Mouse (Mus musculus) cerebellum, postnatal 14 days (tissue): Measurements from ENCODE around the gene Gm20518.
A peak's percentile ranks its signal among the peaks of the same experiment; 100 is the strongest.

Experiments
- DNase-seq, 2 experiments: peaks; one replicate each; pipeline ENCODE4 v3.0.0; 2021; ENCODE audit warnings: mixed read lengths in 2 of 2

The Gm20518 gene

DNA sequence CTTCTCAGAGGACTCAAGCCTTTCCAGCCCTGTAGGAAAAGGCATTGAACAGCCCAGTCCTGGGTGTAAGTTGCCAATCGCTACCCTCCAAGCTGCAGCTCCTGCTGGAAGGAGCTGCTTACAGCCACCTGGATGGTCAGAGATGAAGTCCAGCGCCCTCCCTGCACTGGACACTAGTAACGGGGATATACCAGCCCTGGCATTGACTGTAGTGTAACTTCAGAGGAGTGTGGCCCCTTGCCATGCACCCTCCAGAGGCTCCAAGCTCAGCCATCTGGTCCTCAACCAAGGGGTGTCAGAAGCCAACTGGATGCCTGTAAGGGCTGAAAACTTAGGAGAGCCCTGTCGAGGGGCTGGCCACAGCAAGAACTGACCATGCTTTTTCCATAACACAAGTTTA lies 51.5 kb downstream of the Gm20518 start:
- peak; percentile 73 to 91 for DNase-seq

DNA sequence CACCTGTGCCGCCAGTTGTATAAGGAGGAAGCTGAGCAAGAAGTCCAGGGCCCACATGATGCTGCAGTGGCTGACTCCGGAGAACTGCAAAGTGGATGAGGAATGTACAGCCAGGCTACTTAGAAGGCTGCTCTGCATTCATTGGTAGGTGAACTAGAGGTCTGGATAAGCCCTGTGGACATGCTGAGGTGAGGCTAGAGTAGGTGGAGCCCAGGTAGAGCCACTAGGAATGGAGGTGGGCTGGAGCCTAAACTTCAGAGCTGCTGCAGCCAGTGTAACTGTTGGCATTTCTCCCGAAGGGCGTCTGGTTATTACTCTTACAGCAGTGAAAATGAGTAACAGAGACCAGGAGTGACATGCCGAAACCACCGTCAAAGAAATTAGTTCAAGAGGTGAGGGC lies 53.4 kb downstream of the Gm20518 start, which contains the start of gene Car15:
Gene Car15, minus strand, starts transcription at position 314 of the 400 bp plus-strand sequence.
- DNase-seq, result no peak

DNA sequence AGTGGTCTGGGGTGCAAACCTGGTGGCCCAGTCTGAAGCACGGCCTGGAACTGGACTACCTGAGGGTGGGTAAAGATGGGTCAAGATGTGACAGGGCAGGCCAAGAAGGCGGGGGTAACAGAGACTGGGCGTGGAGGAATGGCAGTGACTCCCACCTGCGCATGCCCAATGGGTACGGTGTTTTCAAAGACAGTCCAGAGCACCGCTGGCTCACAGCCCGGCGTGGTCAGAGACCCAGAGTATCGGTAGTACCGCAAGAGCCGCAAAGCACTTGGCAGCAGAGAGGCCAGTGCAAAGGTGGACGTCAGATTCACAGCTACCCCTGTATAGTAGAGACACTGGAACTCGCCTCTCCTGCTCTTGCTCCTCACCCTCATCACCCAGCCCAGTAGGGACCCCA lies 56.0 kb downstream of the Gm20518 start:
- peak in 1 of 2 experiments; percentile 53 for DNase-seq

DNA sequence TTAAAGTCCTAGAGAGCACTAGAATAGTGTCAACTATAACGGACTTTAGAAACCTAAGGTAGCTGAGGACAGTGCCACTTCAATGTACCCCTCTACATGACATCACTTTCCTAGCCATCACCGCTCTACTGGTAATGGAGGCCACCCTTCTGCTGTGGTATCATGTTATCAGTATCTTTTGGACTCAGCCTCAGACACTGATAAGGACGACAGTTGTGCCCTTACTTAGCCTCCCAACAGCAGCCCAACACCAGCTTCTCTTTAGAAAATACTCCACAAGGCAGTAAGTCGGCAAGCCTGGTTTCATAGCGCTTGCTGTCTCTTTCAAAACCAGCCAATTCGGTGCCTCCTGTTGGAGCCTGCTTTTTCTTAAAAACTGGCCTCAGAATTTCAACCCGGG lies 56.9 kb downstream of the Gm20518 start:
- DNase-seq, result no peak

DNA sequence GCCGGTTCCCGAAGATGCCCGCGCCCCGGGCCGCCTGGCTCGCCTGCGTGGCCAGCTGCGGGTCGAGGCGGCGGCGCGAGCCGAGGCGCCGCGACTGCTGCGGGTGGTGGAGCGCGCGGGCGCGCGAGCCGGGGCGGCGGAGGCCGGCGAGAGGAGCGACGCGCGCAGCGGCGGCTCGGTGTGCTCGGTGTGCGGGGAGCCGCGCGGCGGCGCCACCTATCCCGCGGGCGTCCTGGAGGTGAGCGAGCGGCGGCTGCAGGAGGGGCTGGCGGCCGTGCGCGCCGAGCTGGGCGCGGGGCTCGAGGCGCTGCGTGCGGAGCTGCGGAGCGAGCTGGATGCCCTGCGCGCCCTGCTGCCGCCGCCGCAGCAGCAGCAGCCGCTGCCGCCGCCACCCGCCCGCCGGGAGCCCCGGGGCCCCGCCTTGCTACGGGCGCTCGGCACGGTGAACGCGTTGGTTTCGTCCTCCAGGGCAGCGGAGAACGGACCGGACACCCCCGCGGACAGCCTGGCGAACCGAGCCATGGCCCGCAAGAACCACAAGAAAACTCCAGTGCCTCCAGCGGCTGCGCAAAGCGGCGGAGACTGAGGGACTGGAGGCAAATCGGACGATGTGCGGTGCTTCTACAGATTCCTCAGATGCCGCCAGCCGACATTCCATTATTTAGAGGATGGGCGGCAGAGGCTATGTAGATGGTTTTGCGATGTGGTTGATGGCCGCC lies 57.6 kb downstream of the Gm20518 start:
- peak; percentile 69 to 73 for DNase-seq

DNA sequence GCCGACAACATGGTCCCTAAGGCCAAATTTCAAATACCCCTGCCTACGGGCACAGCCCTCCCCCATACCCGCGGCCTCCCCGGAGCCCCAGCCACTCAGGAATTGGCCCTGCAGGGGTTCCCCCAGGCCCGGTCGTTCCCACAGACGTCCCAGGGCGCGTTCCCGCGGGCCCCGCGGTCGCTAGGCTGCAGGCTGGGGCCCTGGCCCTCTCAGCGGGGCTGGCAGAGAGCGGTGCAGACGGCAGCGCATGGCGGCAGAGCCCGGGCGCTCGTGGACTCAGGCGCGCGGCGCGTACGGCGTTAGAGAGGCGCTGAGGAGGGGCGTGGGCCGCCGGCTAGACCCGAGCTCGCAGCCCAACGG lies 58.2 kb downstream of the Gm20518 start:
- peak in 1 of 2 experiments; percentile 76 for DNase-seq

DNA sequence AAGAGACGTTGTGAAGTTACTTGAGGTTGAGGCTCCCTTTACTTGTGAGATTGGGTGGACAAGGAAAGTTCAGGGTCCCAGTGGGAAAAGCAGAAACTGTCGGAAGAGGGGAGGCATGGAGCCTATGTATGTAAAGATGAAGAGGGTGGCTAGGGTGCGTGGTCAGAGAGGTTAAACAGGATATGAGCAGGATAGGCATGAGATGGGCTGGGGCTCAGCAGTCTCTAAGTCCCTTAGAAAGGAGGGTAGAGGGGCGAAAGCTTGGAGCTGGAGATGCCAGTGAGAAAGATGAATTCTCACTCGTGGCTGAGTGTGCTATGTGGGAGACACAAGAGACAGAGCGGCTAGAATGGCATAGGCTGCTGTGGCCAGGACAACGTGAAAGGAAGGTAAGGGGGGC lies 58.6 kb downstream of the Gm20518 start, which contains the start of gene B830017H08Rik:
Gene B830017H08Rik, plus strand, starts transcription at position 301 of the 400 bp plus-strand sequence.
- DNase-seq, result no peak

DNA sequence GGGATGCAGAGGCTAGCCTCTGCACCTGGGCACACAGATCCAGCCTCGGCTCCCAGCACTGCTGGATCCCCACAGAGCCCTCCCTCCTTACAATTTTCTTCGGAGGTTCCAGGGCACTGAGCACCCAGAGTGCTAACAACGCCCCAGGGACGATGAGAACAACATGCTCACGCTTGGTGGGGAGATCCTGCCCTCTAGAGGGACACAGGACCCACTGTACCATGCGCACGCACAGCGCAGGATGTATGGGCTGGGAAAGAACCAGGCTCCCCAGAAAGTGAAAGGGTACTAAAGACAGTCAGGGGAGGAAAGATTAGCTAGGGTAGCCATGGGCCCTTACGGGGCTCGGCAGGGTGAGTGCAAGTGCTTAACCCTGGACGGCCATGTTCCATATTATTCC lies 59.7 kb downstream of the Gm20518 start:
- no peak for DNase-seq

DNA sequence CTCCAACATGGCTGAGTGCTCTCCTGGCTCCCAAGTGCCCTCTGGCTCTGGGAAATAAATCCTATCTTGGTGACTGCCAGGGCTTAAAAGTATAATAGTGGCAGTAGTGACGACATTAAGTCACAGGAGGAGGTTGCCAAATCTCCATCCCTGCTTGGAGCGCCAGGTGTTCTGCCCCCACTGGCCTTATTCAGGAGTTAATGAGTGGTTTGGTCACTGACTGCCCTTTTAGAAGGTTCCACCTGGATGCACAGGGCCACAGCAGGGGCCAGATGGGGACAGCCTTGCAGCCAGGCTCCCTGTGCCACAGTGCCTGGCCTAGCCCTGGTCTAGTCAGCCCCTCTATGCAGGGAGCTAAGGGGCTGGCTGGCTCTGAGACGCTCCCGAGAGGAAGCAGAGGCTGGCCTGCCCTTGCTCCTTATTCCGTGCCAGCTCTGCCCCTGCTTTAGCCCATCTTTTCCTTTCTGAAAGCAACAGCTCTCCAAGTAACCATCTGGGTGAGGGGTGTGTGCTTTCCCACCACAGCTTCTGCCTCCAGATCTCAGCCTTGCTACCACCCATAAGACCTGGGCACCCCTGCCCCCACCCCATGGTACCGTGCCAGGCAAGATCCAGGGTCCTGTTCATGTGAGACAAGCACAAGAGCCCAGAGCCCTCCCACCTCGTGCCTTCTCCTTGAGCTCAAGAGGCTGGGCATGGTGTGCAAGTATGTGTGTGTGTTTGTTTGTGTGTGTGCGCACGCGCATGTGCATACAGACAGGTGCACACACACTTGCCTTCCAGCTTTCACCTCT lies 60.9 kb downstream of the Gm20518 start:
- no peak for DNase-seq

DNA sequence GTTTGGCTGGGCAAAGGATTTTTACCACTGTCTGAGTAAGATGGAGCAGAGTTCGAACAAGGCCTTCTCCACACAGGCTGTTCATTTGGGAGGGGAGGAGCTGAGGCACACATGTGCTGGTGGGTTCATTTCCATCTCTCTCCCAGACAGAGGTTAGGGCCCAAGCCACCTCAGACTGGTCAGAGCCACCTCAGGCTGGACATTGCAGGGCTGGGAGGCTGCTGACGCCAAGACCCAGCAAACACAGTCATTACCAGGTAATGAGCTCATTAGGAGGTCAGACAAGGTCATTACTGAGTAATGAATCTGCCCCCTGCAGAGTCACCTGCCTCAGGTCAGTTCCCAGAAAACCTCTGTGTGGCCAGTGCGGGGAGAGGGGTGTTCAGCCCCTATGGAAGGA lies 62.6 kb downstream of the Gm20518 start:
- DNase-seq, result no peak

DNA sequence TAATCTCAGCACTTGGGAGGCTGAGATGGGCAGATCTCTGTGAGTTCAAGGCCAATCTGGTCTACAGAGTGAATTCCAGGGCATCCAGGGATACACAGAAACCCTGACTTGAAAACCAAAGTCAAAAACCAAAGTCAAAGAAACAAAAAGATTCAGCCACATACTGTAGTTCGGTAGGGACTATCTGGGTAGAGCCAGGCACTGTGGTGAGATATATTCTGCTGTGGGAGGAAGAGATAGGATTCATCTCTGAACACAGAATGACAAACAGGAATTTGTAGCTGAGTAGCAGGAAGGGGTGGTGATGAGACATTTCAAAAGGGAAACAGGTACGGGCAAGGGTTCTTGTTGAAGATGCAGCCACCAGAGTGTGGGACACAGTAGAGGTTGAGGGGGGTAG lies 63.2 kb downstream of the Gm20518 start:
- no peak for DNase-seq

DNA sequence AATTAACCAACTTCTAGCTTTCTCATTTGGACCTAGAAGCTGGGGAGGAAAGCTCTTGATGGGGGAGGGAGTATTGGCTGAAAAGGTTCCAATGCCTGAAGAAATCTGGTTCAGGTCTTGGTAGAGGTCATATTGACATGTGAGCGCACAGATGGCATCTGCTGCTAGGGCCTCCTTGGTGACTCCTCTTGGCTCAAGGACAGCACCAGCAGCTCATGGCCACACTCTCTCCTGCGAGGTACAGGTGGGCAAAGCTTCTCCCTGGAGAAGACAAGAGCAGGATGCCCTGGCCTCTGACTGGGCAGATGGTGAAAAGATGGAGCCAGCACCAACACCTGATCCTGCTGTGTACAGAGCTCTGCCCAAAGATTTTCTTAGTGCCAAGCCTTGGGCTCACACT lies 65.0 kb downstream of the Gm20518 start:
- peak; percentile 73 to 76 for DNase-seq

DNA sequence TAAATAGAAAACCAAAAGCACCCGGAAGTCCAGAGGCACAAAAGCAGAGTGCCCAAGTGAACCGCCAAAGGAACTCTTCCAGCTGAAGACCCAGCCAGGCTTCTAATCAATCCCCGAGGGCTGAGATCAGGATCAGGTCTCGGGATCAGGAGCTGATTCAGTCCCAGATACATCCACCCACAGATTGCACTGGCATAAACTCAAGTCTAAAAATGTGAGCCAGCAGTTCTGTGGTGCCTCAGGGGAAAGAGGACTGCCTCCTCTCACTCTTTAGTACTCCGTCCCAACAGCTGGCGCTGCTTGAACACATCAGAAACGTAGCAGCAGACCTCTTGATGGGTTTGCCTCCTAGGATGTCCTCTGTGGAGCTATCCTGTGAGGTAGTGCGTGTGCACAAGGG lies 74.9 kb downstream of the Gm20518 start:
- DNase-seq, result no peak

DNA sequence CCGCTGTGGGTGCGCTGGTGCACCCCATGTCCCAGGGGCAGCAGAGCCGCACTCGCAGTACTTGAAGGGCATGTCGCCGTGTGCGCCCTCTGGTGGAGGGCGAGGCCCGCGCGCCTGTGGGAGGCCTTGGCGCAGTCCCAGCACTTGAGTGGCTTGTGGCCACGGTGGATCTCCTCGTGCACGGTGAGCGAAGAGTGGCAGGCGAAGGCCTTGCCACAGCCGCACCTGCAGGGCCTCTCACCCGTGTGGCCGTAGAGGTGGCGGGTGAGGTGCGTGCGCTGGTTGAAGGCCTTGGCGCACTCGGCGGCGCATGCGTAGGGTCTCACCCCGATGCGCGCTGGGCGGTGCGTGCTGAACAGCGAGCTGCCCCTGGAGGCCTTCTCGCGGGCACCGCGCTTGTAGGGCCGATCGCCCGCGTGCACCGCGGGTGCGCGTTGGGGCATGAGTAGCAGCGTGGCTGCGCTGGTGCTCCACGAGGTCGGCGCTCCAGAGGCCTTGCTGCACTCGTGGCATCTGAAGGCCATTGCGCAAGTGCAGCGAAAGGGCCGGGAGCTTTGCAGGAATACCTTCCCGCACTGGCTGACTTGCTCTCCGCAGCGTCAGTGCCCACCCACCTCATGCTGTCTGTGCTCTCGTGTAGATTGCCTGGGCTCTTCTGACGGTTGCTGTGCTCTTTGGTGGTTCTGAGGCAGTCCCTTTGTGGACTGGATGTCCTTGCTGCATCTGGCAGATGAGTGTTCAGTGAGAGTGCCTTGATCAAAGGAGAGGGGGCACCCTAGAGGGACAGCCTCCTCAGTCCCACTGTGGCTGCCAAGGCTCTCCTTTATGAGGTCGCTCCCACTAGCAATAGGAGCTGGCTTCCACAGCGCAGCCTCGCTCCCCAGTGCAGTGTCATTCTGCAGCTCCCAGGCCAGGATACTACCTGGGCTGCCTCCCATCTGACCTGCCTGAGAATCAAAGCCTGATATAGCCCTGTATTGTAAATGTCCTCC lies 75.8 kb downstream of the Gm20518 start:
- DNase-seq, result peak; percentile 78 to 82

DNA sequence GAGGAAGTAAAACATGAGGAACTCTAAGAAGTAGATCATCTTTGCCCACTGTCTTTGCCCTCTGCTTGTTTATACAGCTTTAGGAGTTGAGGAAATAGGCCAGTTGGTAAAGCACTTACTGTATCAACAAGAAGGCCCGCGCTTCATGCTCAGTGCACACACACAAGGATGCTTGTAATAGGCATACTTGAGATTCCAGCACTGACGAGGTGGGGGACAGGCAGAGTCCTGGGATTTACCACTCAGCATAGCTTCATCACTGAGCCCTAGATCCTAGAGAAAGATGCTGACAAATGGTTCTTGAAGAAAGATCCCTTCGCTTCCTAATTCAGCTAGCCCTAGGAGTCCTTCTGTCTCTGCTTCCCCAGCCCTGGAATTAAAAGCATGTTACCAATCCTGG lies 78.3 kb downstream of the Gm20518 start:
- DNase-seq, result no peak

DNA sequence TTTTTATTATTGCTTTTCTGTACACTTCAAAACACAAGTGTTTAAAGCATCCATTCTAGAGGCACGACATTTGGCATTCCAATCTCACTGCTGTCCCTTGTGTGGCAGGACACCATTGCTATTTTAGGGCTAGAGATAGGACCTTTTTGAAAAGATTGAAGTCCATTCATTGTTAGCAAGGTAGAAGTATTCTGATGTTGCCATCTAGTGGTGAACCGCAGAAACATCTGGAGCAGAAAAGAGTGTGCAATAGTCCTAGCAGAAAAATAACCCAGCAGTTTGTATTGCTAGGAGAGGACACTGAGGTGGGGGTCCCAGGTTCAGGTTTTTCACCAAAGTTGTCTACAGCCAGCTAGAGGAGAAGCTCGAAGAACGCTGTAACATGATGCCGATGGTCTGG lies 79.4 kb downstream of the Gm20518 start:
- peak in 1 of 2 experiments; percentile 55 for DNase-seq

DNA sequence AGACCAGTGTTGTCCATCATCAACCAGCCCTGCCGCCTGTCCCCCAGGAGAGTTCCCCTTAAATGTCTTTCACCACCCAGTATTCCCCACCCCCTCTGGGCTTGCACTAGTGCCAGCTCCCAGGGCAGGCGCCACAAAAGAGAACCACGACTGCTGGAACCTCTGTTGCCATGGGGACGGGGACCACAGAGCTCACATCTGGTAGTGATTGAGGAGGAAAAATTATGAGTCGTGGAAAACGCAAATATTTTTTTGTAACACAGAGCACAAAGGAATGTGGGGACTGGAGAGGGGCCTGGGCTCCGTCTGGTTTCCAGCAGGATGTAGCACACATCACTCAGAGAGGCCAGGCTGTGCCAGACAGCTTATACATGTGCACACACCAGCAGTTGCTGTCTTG lies 81.8 kb downstream of the Gm20518 start:
- DNase-seq, result no peak

DNA sequence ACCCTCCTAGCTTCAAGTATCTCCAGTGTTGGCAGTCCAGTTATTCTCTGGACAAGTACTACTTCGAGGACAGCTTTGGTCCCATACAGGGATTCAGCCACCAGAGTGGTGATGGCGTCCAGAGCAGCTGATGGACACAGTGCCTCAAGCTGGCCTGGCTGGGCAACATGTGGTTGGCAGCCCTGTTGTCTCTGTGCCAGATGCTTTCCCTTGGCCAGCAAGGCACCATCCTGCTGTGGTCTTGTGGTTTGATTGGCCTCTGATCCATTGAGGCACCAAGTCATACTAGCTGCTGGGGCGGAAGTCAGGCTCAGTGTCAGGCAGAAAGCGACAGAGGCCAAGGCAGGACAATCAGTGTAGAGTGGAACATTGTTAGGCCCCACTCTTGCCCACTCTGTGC lies 82.3 kb downstream of the Gm20518 start:
- peak in 1 of 2 experiments; percentile 50 for DNase-seq

DNA sequence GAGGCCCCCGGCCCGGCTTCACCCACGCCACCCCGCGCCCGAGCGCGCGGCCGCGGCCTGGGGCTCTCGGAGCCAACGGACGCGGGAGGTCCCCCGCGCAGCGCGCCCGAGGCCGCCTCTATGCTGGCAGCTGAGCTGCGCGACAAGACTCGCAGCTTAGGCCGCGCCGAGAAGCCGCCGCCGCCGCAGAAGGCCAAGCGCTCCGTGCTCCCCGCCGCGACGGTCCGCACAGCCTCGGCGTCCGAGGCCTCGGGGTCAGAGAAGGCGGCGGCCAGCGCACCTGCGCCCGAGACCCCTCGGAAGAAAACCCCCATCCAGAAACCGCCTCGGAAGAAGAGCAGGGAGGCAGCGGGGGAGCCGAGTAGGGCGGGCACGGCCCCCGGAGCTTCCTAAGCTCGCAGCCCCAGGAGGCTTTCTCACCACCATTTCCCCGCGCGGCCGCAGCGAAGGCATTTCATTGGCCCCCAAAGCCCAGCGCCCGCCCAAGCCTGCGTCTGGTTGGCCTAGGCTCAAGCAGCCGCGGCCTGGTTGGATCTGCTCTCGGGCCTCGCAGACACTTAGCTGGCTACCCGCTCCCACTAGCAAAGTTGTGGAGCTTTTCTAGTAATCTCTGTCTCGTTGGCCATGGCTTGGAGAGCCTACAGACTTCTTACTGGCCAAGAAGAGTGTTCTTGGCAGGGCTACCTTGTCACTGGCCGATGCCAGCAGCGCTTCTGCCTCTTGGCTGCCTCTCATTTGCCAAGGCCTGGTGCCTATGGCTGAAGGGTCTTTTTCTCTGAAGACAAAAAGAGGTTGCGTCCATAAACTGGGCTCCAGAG lies 84.1 kb downstream of the Gm20518 start:
- DNase-seq, result peak; percentile 89 to 90

DNA sequence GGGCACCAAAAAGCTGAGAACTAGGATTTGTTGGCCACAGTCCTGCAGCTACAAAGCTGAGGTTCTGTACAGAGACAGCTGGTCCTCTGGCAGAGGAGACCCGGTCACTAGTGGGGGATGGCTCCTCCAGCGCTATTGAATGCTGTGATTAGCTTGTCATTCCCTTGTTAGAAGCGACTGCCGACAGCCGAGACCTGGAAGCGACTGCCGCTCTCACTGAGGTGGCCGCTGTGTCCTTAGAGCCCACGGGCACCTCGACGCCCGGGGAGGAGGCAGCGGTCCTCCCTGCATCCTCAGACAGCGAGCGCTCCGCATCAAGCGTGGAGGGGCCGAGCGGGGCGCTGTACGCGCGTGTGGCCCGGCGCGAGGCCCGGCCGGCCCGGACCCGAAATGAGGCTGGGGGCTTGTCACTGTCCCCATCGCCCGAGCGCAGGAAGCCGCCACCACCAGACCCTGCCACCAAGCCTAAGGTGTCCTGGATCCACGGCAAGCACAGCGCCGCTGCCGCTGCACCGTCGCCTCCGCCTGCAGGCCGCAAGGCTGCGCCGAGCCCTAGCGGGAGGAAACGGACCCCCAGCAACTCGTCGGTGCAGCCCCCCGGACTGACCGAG lies 84.8 kb downstream of the Gm20518 start:
- peak; percentile 45 to 53 for DNase-seq

DNA sequence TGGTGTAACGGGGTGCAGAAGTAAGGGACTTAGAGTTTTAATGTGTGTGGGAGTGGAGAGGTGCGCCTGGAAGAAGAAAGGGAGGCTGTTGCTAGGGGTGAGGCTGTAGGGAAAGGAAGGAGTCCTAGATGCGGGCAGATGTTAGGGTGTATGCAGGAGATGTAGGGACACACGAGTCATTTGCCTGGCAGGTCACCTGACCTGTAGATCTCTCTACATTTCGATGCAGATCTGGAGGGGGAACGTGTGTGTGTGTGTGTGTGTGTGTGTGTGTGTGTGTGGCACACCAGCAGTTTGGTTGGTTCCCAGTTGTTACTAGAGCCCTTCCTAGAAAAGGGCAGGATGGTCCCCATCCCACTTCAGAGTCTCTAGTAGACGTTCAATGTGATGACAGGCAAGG lies 86.5 kb downstream of the Gm20518 start:
- DNase-seq, result no peak
